Comparison of ENCODE assay signal across 17 mouse cellular contexts in the genomic region with DNA sequence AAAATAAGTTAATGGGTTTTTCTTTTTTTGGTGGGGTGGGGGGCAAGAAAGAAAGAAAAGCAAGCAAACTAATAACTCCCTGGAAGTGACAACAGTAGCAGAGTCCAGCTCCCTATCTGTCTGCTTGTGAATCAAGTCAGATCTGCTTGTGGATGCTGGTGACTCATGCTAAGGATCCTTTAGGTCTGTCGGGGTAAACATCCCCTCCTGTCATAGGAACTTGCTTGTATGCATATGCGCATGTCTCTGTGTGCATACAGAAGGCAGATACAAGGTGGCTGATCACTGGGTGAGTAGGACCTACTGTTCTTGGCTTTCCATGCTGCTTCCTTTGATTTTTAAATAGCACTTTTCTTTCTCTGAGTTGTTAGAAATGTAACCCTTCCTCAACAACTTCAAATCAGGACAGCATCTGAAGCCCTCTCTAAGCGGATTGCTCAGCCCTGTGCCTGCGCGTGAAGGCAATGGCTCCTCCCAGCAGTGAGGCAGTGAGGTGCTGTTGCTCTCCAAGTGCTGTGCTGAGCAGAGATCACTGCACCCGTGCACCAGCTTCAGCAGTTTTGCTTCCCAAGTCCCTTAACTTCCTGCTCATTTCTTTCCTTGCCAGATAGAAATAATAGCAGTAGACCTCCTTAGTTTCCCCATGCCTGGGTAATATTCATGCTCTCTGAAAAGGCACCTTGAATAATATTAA.
DNase-seq lines count a peak whose midpoint lies in the region; ATAC-seq and TF ChIP-seq lines count a peak whose summit lies in the region.
"Had no signal": no experiment of that assay in that cellular context is flagged by ENCODE, and none has a peak within 500 bp of the region (broad histone marks: within the 10 kb centered on the region; RNA-seq: fewer than 3 reads in every experiment).

No protein-coding gene starts in this region.

- peak; percentile 63; the same call in 1 of the 2 replicates for ATAC-seq in forebrain, embryonic 13.5 days
- no peak for ATAC-seq in intestine, postnatal 0 days
- no peak for ATAC-seq in intestine, embryonic 15.5 days
- 0 out of 2 replicates have a peak, but pooled peaks have one; percentile 63 for ATAC-seq in forebrain, postnatal 0 days
- ATAC-seq in CD4-positive, CD25-positive, alpha-beta regulatory T cell, adult 4 months: no peak

- no peak overlapping the region for H3K4me3 ChIP-seq in forebrain, embryonic 13.5 days
- H3K4me3 ChIP-seq in forebrain, embryonic 10.5 days: no peak overlapping the region
- no peak overlapping the region for H3K4me3 ChIP-seq in intestine, postnatal 0 days (ENCODE audit: low read depth, low read length)
- no peak overlapping the region for H3K4me3 ChIP-seq in intestine, embryonic 15.5 days (replicated peaks)
- no peak overlapping the region for H3K4me3 ChIP-seq in forebrain, postnatal 0 days (ENCODE audit: low read depth, low read length)
- H3K4me3 ChIP-seq: erythroblast, embryonic 14.5 days; stomach, embryonic 15.5 days had no signal

- TF ChIP-seq CTCF in intestine, postnatal 0 days (IDR thresholded peaks at IDR 0.05; ENCODE audit: low read depth): no peak
- TF ChIP-seq CTCF in forebrain, postnatal 0 days (IDR thresholded peaks at IDR 0.05; ENCODE audit: low read depth): no peak

- H3K9me3 ChIP-seq in forebrain, embryonic 13.5 days (replicated peaks): no peaks in the 10 kb centered on the region
- H3K9me3 ChIP-seq in forebrain, embryonic 10.5 days: no peaks in the 10 kb centered on the region
- H3K9me3 ChIP-seq in intestine, postnatal 0 days (ENCODE audit: control insufficient read depth): no peaks in the 10 kb centered on the region
- H3K9me3 ChIP-seq in intestine, embryonic 15.5 days: no peaks in the 10 kb centered on the region
- no peaks in the 10 kb centered on the region for H3K9me3 ChIP-seq in forebrain, postnatal 0 days (ENCODE audit: low read length)
- H3K9me3 ChIP-seq: stomach, embryonic 15.5 days had no signal

- H3K4me1 ChIP-seq in forebrain, embryonic 13.5 days: peaks cover 32% of the 10 kb centered on the region
- peaks cover 44% of the 10 kb centered on the region for H3K4me1 ChIP-seq in forebrain, embryonic 10.5 days
- peaks cover 15% of the 10 kb centered on the region; the same call in 1 of the 2 replicates for H3K4me1 ChIP-seq in intestine, postnatal 0 days (replicated peaks; ENCODE audit: control insufficient read depth, insufficient read depth, low read length)
- peaks cover 5% of the 10 kb centered on the region; the same call in 1 of the 2 replicates for H3K4me1 ChIP-seq in intestine, embryonic 15.5 days (replicated peaks)
- 0 out of 2 replicates have a peak, but pooled peaks cover 4% of the 10 kb centered on the region for H3K4me1 ChIP-seq in forebrain, postnatal 0 days (ENCODE audit: insufficient read depth)
- H3K4me1 ChIP-seq: stomach, embryonic 15.5 days had no signal

- peak overlapping the region; percentile 8; the same call in 1 of the 2 replicates for H3K27ac ChIP-seq in forebrain, embryonic 13.5 days
- H3K27ac ChIP-seq in forebrain, embryonic 10.5 days: no peak overlapping the region
- H3K27ac ChIP-seq in intestine, postnatal 0 days (ENCODE audit: low read depth, low read length): 0 out of 2 replicates have a peak overlapping the region, but pooled peaks have one; percentile 3
- no peak overlapping the region for H3K27ac ChIP-seq in intestine, embryonic 15.5 days
- no peak overlapping the region for H3K27ac ChIP-seq in forebrain, postnatal 0 days (ENCODE audit: low read depth, low read length)
- H3K27ac ChIP-seq: stomach, embryonic 15.5 days had no signal

- no peak for DNase-seq in forebrain, embryonic 10.5 days (ENCODE audit: extremely low spot score, low spot score)
- DNase-seq in brain, adult 2 months (ENCODE audit: low read depth, low spot score): peak; percentile 92
- DNase-seq in forebrain, postnatal 0 days: peak; percentile 41
- no peak for DNase-seq in T-cell, adult 2 months (ENCODE audit: low spot score)
- DNase-seq: B cell, adult 2 months; embryo, embryonic 11 days; gastrocnemius, postnatal 10 days; kidney, adult 8-10 months; lung, postnatal 14 days; thymus, postnatal 14 days had no signal

- H3K27me3 ChIP-seq in forebrain, embryonic 13.5 days: no peaks in the 10 kb centered on the region
- peaks cover 4% of the 10 kb centered on the region; the same call in 1 of the 2 replicates for H3K27me3 ChIP-seq in forebrain, embryonic 10.5 days (ENCODE audit: poor library complexity, severe bottlenecking)
- H3K27me3 ChIP-seq in intestine, postnatal 0 days (replicated peaks; ENCODE audit: control insufficient read depth, insufficient read depth, low read length): no peaks in the 10 kb centered on the region
- H3K27me3 ChIP-seq in intestine, embryonic 15.5 days (replicated peaks): no peaks in the 10 kb centered on the region
- H3K27me3 ChIP-seq in forebrain, postnatal 0 days (ENCODE audit: insufficient read depth, low read length): no peaks in the 10 kb centered on the region
- H3K27me3 ChIP-seq: stomach, embryonic 15.5 days had no signal

- no peak overlapping the region for H3K9ac ChIP-seq in forebrain, embryonic 13.5 days
- no peak overlapping the region for H3K9ac ChIP-seq in intestine, postnatal 0 days (ENCODE audit: low read depth, low read length)
- H3K9ac ChIP-seq in intestine, embryonic 15.5 days: no peak overlapping the region
- H3K9ac ChIP-seq in forebrain, postnatal 0 days: no peak overlapping the region
- H3K9ac ChIP-seq: stomach, embryonic 15.5 days had no signal

- no peaks in the 10 kb centered on the region for H3K36me3 ChIP-seq in forebrain, embryonic 13.5 days (ENCODE audit: poor library complexity, severe bottlenecking)
- no peaks in the 10 kb centered on the region for H3K36me3 ChIP-seq in forebrain, embryonic 10.5 days (replicated peaks)
- H3K36me3 ChIP-seq in intestine, postnatal 0 days (ENCODE audit: control insufficient read depth, insufficient read depth): no peaks in the 10 kb centered on the region
- no peaks in the 10 kb centered on the region for H3K36me3 ChIP-seq in intestine, embryonic 15.5 days
- no peaks in the 10 kb centered on the region for H3K36me3 ChIP-seq in forebrain, postnatal 0 days (ENCODE audit: insufficient read depth)
- H3K36me3 ChIP-seq: stomach, embryonic 15.5 days had no signal

- H3K4me2 ChIP-seq in forebrain, embryonic 13.5 days: no peak overlapping the region
- H3K4me2 ChIP-seq in intestine, postnatal 0 days (replicated peaks; ENCODE audit: low read depth): no peak overlapping the region
- H3K4me2 ChIP-seq in intestine, embryonic 15.5 days (replicated peaks): no peak overlapping the region
- no peak overlapping the region for H3K4me2 ChIP-seq in forebrain, postnatal 0 days (ENCODE audit: low read depth)
- H3K4me2 ChIP-seq: liver, embryonic 11.5 days; stomach, embryonic 15.5 days had no signal

- 42% methylated on average over 6 of the region's 6 CpGs for WGBS in forebrain, embryonic 13.5 days
- WGBS in forebrain, embryonic 10.5 days: 40% methylated on average over 6 of the region's 6 CpGs
- 35% methylated on average over 6 of the region's 6 CpGs for WGBS in intestine, postnatal 0 days
- WGBS in intestine, embryonic 15.5 days: 42% methylated on average over 6 of the region's 6 CpGs
- WGBS in forebrain, postnatal 0 days: 40% methylated on average over 6 of the region's 6 CpGs

Comparison
In these comparisons a context has a peak if more than half of its experiments do, and no peak if none do; other contexts are left out.
1. H3K27ac ChIP-seq: peak in forebrain, embryonic 13.5 days (single experiment) and intestine, postnatal 0 days (single experiment); none in forebrain, embryonic 10.5 days (single experiment), intestine, embryonic 15.5 days (single experiment) and forebrain, postnatal 0 days (single experiment).
2. DNase-seq: peak in brain, adult 2 months (single experiment) and forebrain, postnatal 0 days (single experiment); none in forebrain, embryonic 10.5 days (single experiment) and T-cell, adult 2 months (single experiment).
3. ATAC-seq: peak in forebrain, embryonic 13.5 days (single experiment) and forebrain, postnatal 0 days (single experiment); none in intestine, postnatal 0 days (single experiment), intestine, embryonic 15.5 days (single experiment) and CD4-positive, CD25-positive, alpha-beta regulatory T cell, adult 4 months (single experiment).